Mouse (Mus musculus) C2C12 (cell line): ENCODE measurements around the gene Lin37. TPM values are rescaled to one million over a fixed set of nuclear protein-coding genes. Genes with fewer than 3 reads are reported as not detected.

ENCODE experiments used
- H3K27me3 ChIP-seq: one replicate; pipeline ENCODE4 v1.6.1; 2011; ENCODE audit not compliant: control insufficient read depth, insufficient read depth, insufficient read length
- H3K36me3 ChIP-seq: one replicate; pipeline ENCODE4 v1.6.1; 2011; ENCODE audit not compliant: control insufficient read depth, insufficient read depth
- H3K4me3 ChIP-seq: one replicate; pipeline ENCODE4 v1.5.1; 2011; ENCODE audit warnings: mild to moderate bottlenecking, control low read depth; ENCODE audit not compliant: poor library complexity, insufficient read depth, severe bottlenecking
- H3K79me2 ChIP-seq: one replicate; pipeline ENCODE4 v1.6.1; 2011; ENCODE audit not compliant: control insufficient read depth, insufficient read depth
- H3K79me3 ChIP-seq: one replicate; pipeline ENCODE4 v1.6.1; 2011; ENCODE audit warnings: low read depth, control low read depth
- H3ac ChIP-seq: one replicate; pipeline ENCODE3; 2011; ENCODE audit warnings: low read depth; ENCODE audit not compliant: control insufficient read depth, insufficient read length
- CEBPB ChIP-seq: IDR thresholded peaks from one replicate; pipeline ENCODE4 v1.6.1; 2011; ENCODE audit warnings: low read depth, mild to moderate bottlenecking, control low read depth, moderate library complexity
- CTCF ChIP-seq: IDR thresholded peaks from one replicate; pipeline ENCODE4 v1.5.1; 2011; ENCODE audit not compliant: control insufficient read depth, insufficient read depth, insufficient read length
- FOSL1 ChIP-seq: IDR thresholded peaks from one replicate; pipeline ENCODE4 v1.8.0; 2011; ENCODE audit warnings: mild to moderate bottlenecking, low read length; ENCODE audit not compliant: poor library complexity, insufficient read depth, severe bottlenecking
- MAX ChIP-seq: IDR thresholded peaks from one replicate; pipeline ENCODE4 v1.6.1; 2011; ENCODE audit warnings: mild to moderate bottlenecking, control low read depth
- MYOD1 ChIP-seq: IDR thresholded peaks from one replicate; pipeline ENCODE4 v1.6.1; 2011; ENCODE audit warnings: low read depth; ENCODE audit not compliant: control insufficient read depth, insufficient read length
- MYOG ChIP-seq: IDR thresholded peaks from one replicate; pipeline ENCODE4 v1.6.1; 2011; ENCODE audit not compliant: control insufficient read depth, insufficient read length; ENCODE audit errors: extremely low read depth
- USF1 ChIP-seq: IDR thresholded peaks from one replicate; pipeline ENCODE4 v1.6.1; 2011; ENCODE audit warnings: low read depth, mild to moderate bottlenecking, control low read depth, moderate library complexity
- polyA plus RNA-seq: library from polyadenylated mRNA; unstranded; fragments of >200 nt; fragmentation: generic; extraction: Trizol; gene quantifications from one replicate; pipeline ENCODE4 v1.2.1, GENCODE M21; 2012; ENCODE audit warnings: missing spikeins

The Lin37 gene
- polyA plus RNA-seq, 1 experiment: 38.4 TPM

GRCm38 (mm10) chr7:30560296-30560695 lies 658 bp upstream of the Lin37 start:
- no peak overlapping the region for H3K4me3 ChIP-seq
- H3K36me3 ChIP-seq: peaks cover 7% of the 10 kb centered on the region
- H3K79me2 ChIP-seq: peaks cover 46% of the 10 kb centered on the region
- no peaks in the 10 kb centered on the region for H3K27me3 ChIP-seq
- H3ac ChIP-seq: no peak overlapping the region
- no peak for TF ChIP-seq MYOD1
- TF ChIP-seq MAX: no peak
- no peak for TF ChIP-seq USF1
- TF ChIP-seq CEBPB: no peak
- no peak for TF ChIP-seq CTCF
- no peak for TF ChIP-seq FOSL1
- TF ChIP-seq MYOG: no peak
- H3K79me3 ChIP-seq: peaks cover 7% of the 10 kb centered on the region

- Histone ChIP-seq H3K27me3 (no peaks in the 10 kb centered on the region), H3K4me3 (peak overlapping the region; percentile 53), H3K79me2 (peaks cover 44% of the 10 kb centered on the region), H3K79me3 (peaks cover 7% of the 10 kb centered on the region), H3ac (peak overlapping the region; percentile 87), H3K36me3 (peaks cover 7% of the 10 kb centered on the region)
- TF ChIP-seq USF1: no peak
- TF ChIP-seq CTCF: no peak
- TF ChIP-seq CEBPB: no peak
- no peak for TF ChIP-seq MAX
- TF ChIP-seq MYOG: no peak
- TF ChIP-seq MYOD1: no peak
Measured at GRCm38 (mm10) chr7:30558656-30559442, 789 bp downstream of the Lin37 start.

DNA sequence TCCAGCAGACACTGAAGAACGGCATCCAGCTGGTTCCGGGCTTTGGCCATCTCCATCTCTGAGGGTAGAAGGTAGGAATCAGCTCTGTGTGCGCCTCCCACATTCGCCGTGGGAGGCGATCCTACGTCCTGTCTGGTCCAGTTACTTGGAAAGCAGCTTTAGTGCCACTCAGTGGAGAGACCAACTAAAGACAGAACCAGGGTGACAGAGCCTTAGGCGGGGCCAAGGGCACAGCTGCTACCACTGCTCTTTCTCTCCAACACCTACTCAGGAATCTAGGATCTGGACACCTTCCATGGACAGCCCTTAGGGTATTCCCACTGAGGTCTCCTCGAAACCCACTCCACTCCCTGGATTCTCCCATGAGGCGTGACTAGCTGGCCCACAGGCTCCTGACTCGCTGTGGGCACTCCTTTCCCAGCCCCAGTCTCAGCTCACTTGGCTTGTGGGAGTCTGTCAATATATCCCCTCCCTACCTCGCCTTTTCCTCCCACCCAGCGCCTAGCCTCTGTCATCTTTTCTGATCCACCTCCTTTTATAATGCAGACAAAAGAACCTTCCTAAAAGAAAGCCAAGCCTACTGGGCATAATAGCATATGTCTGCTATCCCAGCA lies 1.6 kb downstream of the Lin37 start:
- H3K36me3 ChIP-seq: peaks cover 7% of the 10 kb centered on the region
- H3K27me3 ChIP-seq: no peaks in the 10 kb centered on the region
- H3K4me3 ChIP-seq: peak overlapping the region; percentile 53
- H3K79me2 ChIP-seq: peaks cover 45% of the 10 kb centered on the region
- no peak overlapping the region for H3ac ChIP-seq
- TF ChIP-seq MYOG (no peak), USF1 (no peak), MAX (no peak), CEBPB (no peak), MYOD1 (no peak), FOSL1 (no peak), CTCF (no peak)
- H3K79me3 ChIP-seq: peaks cover 7% of the 10 kb centered on the region

- no peaks in the 10 kb centered on the region for H3K27me3 ChIP-seq
- TF ChIP-seq CEBPB: no peak
- TF ChIP-seq CTCF: no peak
- TF ChIP-seq MAX: no peak
- TF ChIP-seq MYOD1: no peak
- no peak for TF ChIP-seq USF1
- no peak for TF ChIP-seq MYOG
- TF ChIP-seq FOSL1: no peak
- H3K79me2 ChIP-seq: peaks cover 35% of the 10 kb centered on the region
- peaks cover 7% of the 10 kb centered on the region for H3K36me3 ChIP-seq
- peaks cover 5% of the 10 kb centered on the region for H3K79me3 ChIP-seq
- no peak overlapping the region for H3K4me3 ChIP-seq
- no peak overlapping the region for H3ac ChIP-seq
Measured at GRCm38 (mm10) chr7:30556894-30557536, 2.6 kb downstream of the Lin37 start.

DNA sequence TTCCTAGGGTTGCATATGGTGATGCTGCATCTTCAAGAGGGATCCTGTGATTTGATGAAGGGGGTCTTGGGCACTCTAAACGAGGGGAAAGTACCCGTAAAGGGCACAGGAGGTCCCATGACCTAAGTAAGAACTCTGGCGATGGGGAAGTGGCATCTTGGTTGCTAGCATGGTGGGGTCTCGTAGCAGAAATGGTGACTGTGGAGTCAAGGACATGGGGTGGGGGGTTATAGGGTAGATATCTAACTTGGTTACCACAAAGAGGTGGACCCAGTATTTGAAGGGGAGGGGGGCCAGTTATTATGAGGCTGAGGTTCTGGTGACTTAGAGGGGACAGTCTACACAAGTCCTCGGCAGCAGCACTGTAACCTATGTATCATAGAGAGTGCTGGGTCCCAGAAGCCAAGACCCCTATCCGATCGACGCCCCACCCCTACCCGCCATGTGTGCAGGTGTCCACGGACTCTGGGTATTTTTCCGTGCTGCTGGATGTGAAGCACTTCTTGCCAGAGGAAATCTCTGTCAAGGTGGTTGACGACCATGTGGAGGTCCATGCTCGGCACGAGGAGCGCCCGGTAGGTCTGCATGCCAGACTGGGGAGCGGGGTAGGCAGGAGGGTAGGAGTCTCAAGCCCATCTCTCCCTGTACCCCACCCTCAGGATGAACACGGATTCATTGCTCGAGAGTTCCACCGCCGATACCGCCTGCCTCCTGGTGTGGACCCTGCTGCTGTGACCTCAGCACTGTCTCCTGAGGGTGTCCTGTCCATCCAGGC lies 5.6 kb downstream of the Lin37 start:
- H3K36me3 ChIP-seq: peaks cover 7% of the 10 kb centered on the region
- H3K4me3 ChIP-seq: no peak overlapping the region
- H3K79me2 ChIP-seq: peaks cover 23% of the 10 kb centered on the region
- no peaks in the 10 kb centered on the region for H3K27me3 ChIP-seq
- H3ac ChIP-seq: peak overlapping the region; percentile 7
- no peak for TF ChIP-seq CTCF
- TF ChIP-seq MYOG: no peak
- TF ChIP-seq MYOD1: no peak
- TF ChIP-seq FOSL1: no peak
- TF ChIP-seq USF1: no peak
- peaks cover 5% of the 10 kb centered on the region for H3K79me3 ChIP-seq
